In the genomic region with DNA sequence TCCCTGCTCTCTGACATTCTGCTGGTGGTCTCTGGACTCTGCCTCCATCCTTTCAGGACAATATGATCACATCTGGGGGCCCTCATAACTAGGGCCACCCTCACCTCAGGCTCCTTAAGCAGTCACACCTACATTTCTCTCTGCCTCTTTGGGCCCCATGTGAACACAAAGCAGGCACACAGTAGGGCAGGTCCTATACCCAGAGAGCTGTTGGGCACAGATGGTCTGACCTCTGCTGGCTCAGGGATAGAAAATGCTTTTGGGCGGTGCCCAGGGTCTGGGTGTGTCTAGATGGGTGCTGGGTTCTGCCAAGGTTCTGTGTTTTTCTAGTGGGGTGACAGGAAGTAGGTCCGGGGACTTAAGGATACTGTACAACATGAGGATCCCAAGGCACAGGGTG, we compare ENCODE assay signal across 24 mouse cellular contexts. TPM values are rescaled to one million over a fixed set of nuclear protein-coding genes. Genes with fewer than 3 reads are reported as not detected.
A peak's percentile ranks its signal among the peaks of the same experiment; 100 is the strongest.
DNase-seq lines count a peak whose midpoint lies in the region; ATAC-seq and TF ChIP-seq lines count a peak whose summit lies in the region.
"Had no signal": no experiment of that assay in that cellular context is flagged by ENCODE, and none has a peak within 500 bp of the region (broad histone marks: within the 10 kb centered on the region; RNA-seq: fewer than 3 reads in every experiment).

No protein-coding gene starts in this region.

- 81% methylated on average over 2 of the region's 2 CpGs for WGBS in kidney, embryonic 16.5 days
- 87% methylated on average over 2 of the region's 2 CpGs for WGBS in kidney, adult 2 months
- WGBS in lung, postnatal 0 days: 75% methylated on average over 2 of the region's 2 CpGs

- no peak for TF ChIP-seq POLR2A in kidney, adult 2 months (IDR thresholded peaks at IDR 0.05; ENCODE audit: low read depth, low read length)

- H3K27ac ChIP-seq in kidney, embryonic 16.5 days (ENCODE audit: low read length): no peak overlapping the region
- H3K27ac ChIP-seq in kidney, adult 2 months (ENCODE audit: insufficient read depth, low read depth, low read length): no peak overlapping the region
- H3K27ac ChIP-seq in lung, postnatal 0 days (ENCODE audit: low read length): no peak overlapping the region
- H3K27ac ChIP-seq: embryonic facial prominence, embryonic 13.5 days; embryonic facial prominence, embryonic 15.5 days; forebrain, embryonic 10.5 days; forebrain, embryonic 12.5 days had no signal

- TF ChIP-seq CTCF in kidney, adult 2 months (conservative IDR thresholded peaks at IDR 0.05; ENCODE audit: insufficient read depth, insufficient read length, low read depth, low read length): no peak
- peak; percentile 9; the same call in 1 of the 2 replicates for TF ChIP-seq CTCF in lung, postnatal 0 days (IDR thresholded peaks at IDR 0.05)

- no peak for DNase-seq in kidney, adult 2 months
- no peak for DNase-seq in lung, postnatal 0 days (ENCODE audit: low spot score)
- DNase-seq in lung, postnatal 25 days (ENCODE audit: low spot score): no peak
- no peak for DNase-seq in cerebellum, adult 18-20 months
- DNase-seq: adrenal gland, adult 8-10 months; adrenal gland, postnatal 14 days; adrenal gland, postnatal 36 days; B cell, adult 2 months; cerebellum, adult 11-12 months; cerebellum, adult 8-10 months; cerebellum, postnatal 14 days; cerebellum, postnatal 36 days; embryo, embryonic 11 days had no signal

- H3K9ac ChIP-seq in kidney, embryonic 16.5 days (replicated peaks; ENCODE audit: low read length): 0 out of 2 replicates have a peak overlapping the region, but pooled peaks have one; percentile 19
- no peak overlapping the region for H3K9ac ChIP-seq in lung, postnatal 0 days (replicated peaks; ENCODE audit: low read depth)
- H3K9ac ChIP-seq: embryonic facial prominence, embryonic 13.5 days; embryonic facial prominence, embryonic 15.5 days; forebrain, embryonic 12.5 days had no signal

- no peak overlapping the region for H3K4me2 ChIP-seq in kidney, embryonic 16.5 days (replicated peaks; ENCODE audit: low read depth, low read length)
- H3K4me2 ChIP-seq in lung, postnatal 0 days (replicated peaks; ENCODE audit: low read depth, low read length): no peak overlapping the region
- H3K4me2 ChIP-seq: embryonic facial prominence, embryonic 13.5 days; embryonic facial prominence, embryonic 15.5 days; forebrain, embryonic 12.5 days had no signal

- peaks cover 17% of the 10 kb centered on the region for H3K4me1 ChIP-seq in kidney, embryonic 16.5 days (ENCODE audit: insufficient read depth, low read length)
- H3K4me1 ChIP-seq in kidney, adult 2 months (ENCODE audit: control insufficient read depth, insufficient read depth, low read length): peaks cover 12% of the 10 kb centered on the region; the same call in 1 of the 2 replicates
- H3K4me1 ChIP-seq in lung, postnatal 0 days (ENCODE audit: insufficient read depth, low read depth, low read length): peaks cover 17% of the 10 kb centered on the region

- ATAC-seq in kidney, embryonic 16.5 days (ENCODE audit: low FRiP score, low TSS enrichment): no peak
- no peak for ATAC-seq in lung, postnatal 0 days
- ATAC-seq: activated CD4-positive, CD25-positive, alpha-beta regulatory T cell, adult 4 months; CD4-positive, CD25-positive, alpha-beta regulatory T cell, adult 4 months; forebrain, embryonic 14.5 days; forebrain, embryonic 16.5 days; Patski had no signal

- TF ChIP-seq EP300 in lung, postnatal 0 days (IDR thresholded peaks at IDR 0.05): no peak

- no peaks in the 10 kb centered on the region for H3K36me3 ChIP-seq in kidney, embryonic 16.5 days (ENCODE audit: insufficient read depth, low read length)
- no peaks in the 10 kb centered on the region for H3K36me3 ChIP-seq in kidney, adult 2 months (ENCODE audit: control insufficient read depth, insufficient read depth, low read length)
- H3K36me3 ChIP-seq in lung, postnatal 0 days (ENCODE audit: insufficient read depth, low read length): no peaks in the 10 kb centered on the region
- H3K36me3 ChIP-seq: embryonic facial prominence, embryonic 13.5 days; embryonic facial prominence, embryonic 15.5 days; forebrain, embryonic 10.5 days; forebrain, embryonic 12.5 days had no signal

- no peak overlapping the region for H3K4me3 ChIP-seq in kidney, embryonic 16.5 days (ENCODE audit: low read length)
- H3K4me3 ChIP-seq in kidney, adult 2 months (ENCODE audit: insufficient read depth, low read depth, low read length): no peak overlapping the region
- no peak overlapping the region for H3K4me3 ChIP-seq in lung, postnatal 0 days (ENCODE audit: low read depth, low read length)
- H3K4me3 ChIP-seq: embryonic facial prominence, embryonic 13.5 days; embryonic facial prominence, embryonic 15.5 days; erythroblast, embryonic 14.5 days; forebrain, embryonic 10.5 days; forebrain, embryonic 12.5 days had no signal

- H3K9me3 ChIP-seq in kidney, embryonic 16.5 days (ENCODE audit: low read length): no peaks in the 10 kb centered on the region
- no peaks in the 10 kb centered on the region for H3K9me3 ChIP-seq in lung, postnatal 0 days (ENCODE audit: low read length)
- H3K9me3 ChIP-seq: embryonic facial prominence, embryonic 13.5 days; embryonic facial prominence, embryonic 15.5 days; forebrain, embryonic 10.5 days; forebrain, embryonic 12.5 days had no signal

- H3K27me3 ChIP-seq in kidney, embryonic 16.5 days (ENCODE audit: insufficient read depth, low read length): no peaks in the 10 kb centered on the region
- no peaks in the 10 kb centered on the region for H3K27me3 ChIP-seq in kidney, adult 2 months (replicated peaks; ENCODE audit: control insufficient read depth, insufficient read depth, low read length)
- no peaks in the 10 kb centered on the region for H3K27me3 ChIP-seq in lung, postnatal 0 days (replicated peaks; ENCODE audit: insufficient read depth, low read length)
- H3K27me3 ChIP-seq: embryonic facial prominence, embryonic 13.5 days; embryonic facial prominence, embryonic 15.5 days; Patski had no signal

RNA-seq across cellular contexts. Expression of a gene that starts 1.7 kb away (rescaled TPM):
- polyA plus RNA-seq in kidney, embryonic 16.5 days (2015; fragmentation: Nextera tagmentation; extraction: Ambion mirVana): 99.1 and 104 TPM in 2 replicates
- polyA plus RNA-seq in kidney, adult 2 months (2012; rRNA removed): 66.1 and 73.0 TPM in 2 replicates
- 101 TPM in 2 replicates for polyA plus RNA-seq in lung, postnatal 0 days (2015; fragmentation: Nextera tagmentation; extraction: Ambion mirVana)

RNA-seq across cellular contexts. Expression of a gene that starts 14.1 kb away (rescaled TPM):
- polyA plus RNA-seq in kidney, embryonic 16.5 days (2015; fragmentation: Nextera tagmentation; extraction: Ambion mirVana): 2.2 and 2.5 TPM in 2 replicates
- polyA plus RNA-seq in kidney, adult 2 months (2012; rRNA removed): 10.1 and 10.6 TPM in 2 replicates
- 6.0 and 7.7 TPM in 2 replicates for polyA plus RNA-seq in lung, postnatal 0 days (2015; fragmentation: Nextera tagmentation; extraction: Ambion mirVana)
- polyA plus RNA-seq: erythroblast, embryonic 14.5 days had no signal

RNA-seq across cellular contexts. Expression of a gene that starts 32.6 kb away (rescaled TPM):
- 29.4 and 30.6 TPM in 2 replicates for polyA plus RNA-seq in kidney, embryonic 16.5 days (2015; fragmentation: Nextera tagmentation; extraction: Ambion mirVana)
- polyA plus RNA-seq in kidney, adult 2 months (2012; rRNA removed): 31.8 and 45.2 TPM in 2 replicates
- polyA plus RNA-seq in lung, postnatal 0 days (2015; fragmentation: Nextera tagmentation; extraction: Ambion mirVana): 20.2 and 23.4 TPM in 2 replicates

RNA-seq across cellular contexts. Expression of a gene that starts 56.8 kb away (rescaled TPM):
- 70.1 and 71.5 TPM in 2 replicates for polyA plus RNA-seq in kidney, embryonic 16.5 days (2015; fragmentation: Nextera tagmentation; extraction: Ambion mirVana)
- 44.8 and 53.0 TPM in 2 replicates for polyA plus RNA-seq in kidney, adult 2 months (2012; rRNA removed)
- polyA plus RNA-seq in lung, postnatal 0 days (2015; fragmentation: Nextera tagmentation; extraction: Ambion mirVana): 38.8 and 44.9 TPM in 2 replicates
